Mouse (Mus musculus) liver, postnatal 0 days (tissue): ENCODE results near the gene Kmt5a. TPM values are rescaled to one million over a fixed set of nuclear protein-coding genes. Genes with fewer than 3 reads are reported as not detected.

Experiments
- ATAC-seq: fragments of 200-750 bp; cut with Nextera tagmentation; 2 replicates; pipeline ENCODE4 v1.8.0; 2017; ENCODE audit warnings: mild to moderate bottlenecking, moderate library complexity
- DNase-seq: peaks from one replicate; pipeline ENCODE4 v3.0.0-alpha.2; 2016
- H3K27ac ChIP-seq: fragments of 300-500 bp; sonication (generic); 2 replicates; pipeline ENCODE4 v1.5.1; 2014; ENCODE audit warnings: antibody characterized with exemption, moderate library complexity, mild to moderate bottlenecking, low read depth
- H3K27me3 ChIP-seq: fragments of 300-500 bp; sonication (generic); 2 replicates; pipeline ENCODE4 v1.6.1; 2014; ENCODE audit warnings: low read length, control low read depth, mixed read lengths; ENCODE audit not compliant: insufficient read depth
- H3K36me3 ChIP-seq: fragments of 300-500 bp; sonication (generic); replicated peaks from 2 replicates; pipeline ENCODE4 v1.6.1; 2014; ENCODE audit warnings: mild to moderate bottlenecking, control low read depth, low read length, moderate library complexity, mixed read lengths; ENCODE audit not compliant: insufficient read depth
- H3K4me1 ChIP-seq: fragments of 300-500 bp; sonication (generic); 2 replicates; pipeline ENCODE4 v1.6.1; 2014; ENCODE audit warnings: antibody characterized with exemption, mild to moderate bottlenecking, control low read depth; ENCODE audit not compliant: insufficient read depth
- H3K4me2 ChIP-seq: fragments of 300-500 bp; sonication (generic); 2 replicates; pipeline ENCODE4 v1.6.1; 2014; ENCODE audit warnings: low read depth, mild to moderate bottlenecking, low read length, moderate library complexity, mixed read lengths
- H3K4me3 ChIP-seq: fragments of 300-500 bp; sonication (generic); 2 replicates; pipeline ENCODE4 v1.5.1; 2014; ENCODE audit warnings: low read depth, low read length
- H3K9ac ChIP-seq: fragments of 300-500 bp; sonication (generic); replicated peaks from 2 replicates; pipeline ENCODE4 v1.6.1; 2014; ENCODE audit warnings: mild to moderate bottlenecking, moderate library complexity
- H3K9me3 ChIP-seq: fragments of 300-500 bp; sonication (generic); 2 replicates; pipeline ENCODE4 v1.6.1; 2016; ENCODE audit warnings: mild to moderate bottlenecking, control low read depth, low read length, mixed read lengths
- CTCF ChIP-seq: sonication (generic); IDR thresholded peaks from 2 replicates; pipeline ENCODE4 v1.5.1; 2016; ENCODE audit warnings: antibody characterized with exemption, low read depth
- EP300 ChIP-seq: IDR thresholded peaks from 2 replicates; pipeline ENCODE4 v1.6.1; 2016; ENCODE audit warnings: antibody characterized with exemption, low read depth, mild to moderate bottlenecking
- WGBS: fragments of 180-500 bp; shearing (Covaris S2); extraction: QIAGEN DNeasy Blood & Tissue Kit; methylation state at CpG from one replicate; pipeline ENCODE4 v1.1.7; 2014; ENCODE audit not compliant: insufficient replicate concordance; 5-methylcytosine and 5-hydroxymethylcytosine counted together
- polyA plus RNA-seq: library from polyadenylated mRNA; unstranded; fragments of >200 nt; fragmentation: Nextera tagmentation; extraction: Ambion mirVana; gene quantifications from 2 replicates; pipeline ENCODE4 v1.2.1, GENCODE M21; 2015

The Kmt5a gene
- polyA plus RNA-seq, 1 experiment from 2014 or later, result 26.7 TPM

DNA sequence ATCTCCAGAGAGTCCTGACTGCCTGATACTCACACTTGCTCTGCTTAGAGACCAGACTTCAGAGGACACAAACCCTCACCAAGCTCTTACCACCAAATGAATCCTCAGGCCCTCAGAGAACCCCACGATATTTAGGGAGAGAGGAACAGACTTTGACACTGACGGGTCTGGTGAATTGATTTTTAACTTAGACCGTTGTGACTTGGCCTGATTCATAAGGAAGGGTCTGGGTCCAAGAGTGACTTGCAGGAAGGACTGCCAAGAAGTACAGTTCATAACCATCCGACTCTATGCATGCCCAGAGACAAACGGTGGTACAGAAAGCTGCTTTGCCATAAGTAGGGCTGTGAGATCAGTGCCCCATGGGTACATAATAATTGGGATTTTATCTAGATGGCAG, 45.9 kb downstream of the Kmt5a start:
- H3K4me1 ChIP-seq, result peaks cover 18% of the 10 kb centered on the region
- WGBS, result 79% methylated on average over 5 of the region's 5 CpGs
- H3K9ac ChIP-seq, result no peak overlapping the region
- no peak overlapping the region for H3K27ac ChIP-seq
- H3K27me3 ChIP-seq, result no peaks in the 10 kb centered on the region
- DNase-seq, result no peak
- no peaks in the 10 kb centered on the region; the same call in 1 of the 2 replicates for H3K36me3 ChIP-seq
- ATAC-seq, result no peak
- H3K9me3 ChIP-seq, result no peaks in the 10 kb centered on the region
- H3K4me2 ChIP-seq, result no peak overlapping the region
- TF ChIP-seq EP300, result no peak
- no peak for TF ChIP-seq CTCF
- H3K4me3 ChIP-seq, result no peak overlapping the region

DNA sequence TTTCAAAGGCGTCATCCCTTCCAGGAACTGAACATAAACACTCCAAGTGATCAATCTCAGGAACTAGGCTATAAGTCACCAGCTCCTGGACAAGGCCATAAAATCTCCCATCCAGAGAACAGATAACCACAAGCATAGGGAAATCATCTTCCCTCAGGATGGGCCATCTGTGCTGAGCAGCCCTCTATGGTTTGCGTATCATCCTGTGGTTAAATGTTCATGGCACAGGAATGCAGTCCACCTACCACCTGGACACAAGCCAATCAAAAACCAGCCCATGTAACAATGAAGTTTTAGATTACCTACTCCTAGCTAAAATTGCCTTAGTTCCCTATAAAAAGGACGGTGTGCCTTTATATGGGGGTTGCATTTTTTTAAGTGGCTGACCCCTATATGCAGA, 49.2 kb downstream of the Kmt5a start:
- Histone ChIP-seq H3K9ac (no peak overlapping the region), H3K4me1 (peaks cover 10% of the 10 kb centered on the region), H3K27ac (no peak overlapping the region), H3K36me3 (no peaks in the 10 kb centered on the region; the same call in 1 of the 2 replicates), H3K27me3 (no peaks in the 10 kb centered on the region), H3K9me3 (no peaks in the 10 kb centered on the region), H3K4me2 (no peak overlapping the region), H3K4me3 (no peak overlapping the region)
- no peak for ATAC-seq
- 87% methylated on average over 3 of the region's 3 CpGs for WGBS
- DNase-seq, result no peak
- no peak for TF ChIP-seq EP300
- no peak for TF ChIP-seq CTCF

DNA sequence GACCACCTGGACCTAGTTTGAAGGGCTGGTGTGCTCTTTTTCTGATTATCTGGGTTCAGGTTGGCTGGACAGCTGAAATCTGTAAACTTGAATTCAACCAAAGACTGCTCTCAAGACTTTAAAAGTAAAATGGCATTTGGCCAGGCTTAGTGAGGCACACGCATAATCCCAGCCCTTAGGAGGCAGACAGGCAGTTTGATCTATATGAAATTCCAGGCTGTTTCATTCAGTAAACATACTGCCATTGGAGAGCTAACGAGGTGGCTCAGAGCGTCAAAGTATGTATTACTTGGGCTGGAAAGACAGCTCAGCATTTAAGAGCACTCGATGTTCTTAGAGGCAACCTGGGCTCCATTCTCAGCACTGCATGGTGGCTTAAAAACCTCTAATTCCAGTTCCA, 52.0 kb downstream of the Kmt5a start:
- ATAC-seq (no peak), DNase-seq (no peak)
- Histone ChIP-seq H3K9ac (no peak overlapping the region), H3K36me3 (no peaks in the 10 kb centered on the region; the same call in 1 of the 2 replicates), H3K9me3 (no peaks in the 10 kb centered on the region), H3K27me3 (no peaks in the 10 kb centered on the region), H3K4me3 (no peak overlapping the region), H3K27ac (no peak overlapping the region), H3K4me1 (peaks cover 7% of the 10 kb centered on the region), H3K4me2 (no peak overlapping the region)
- TF ChIP-seq EP300 (no peak), CTCF (no peak)
- 87% methylated on average over 4 of the region's 4 CpGs for WGBS

DNA sequence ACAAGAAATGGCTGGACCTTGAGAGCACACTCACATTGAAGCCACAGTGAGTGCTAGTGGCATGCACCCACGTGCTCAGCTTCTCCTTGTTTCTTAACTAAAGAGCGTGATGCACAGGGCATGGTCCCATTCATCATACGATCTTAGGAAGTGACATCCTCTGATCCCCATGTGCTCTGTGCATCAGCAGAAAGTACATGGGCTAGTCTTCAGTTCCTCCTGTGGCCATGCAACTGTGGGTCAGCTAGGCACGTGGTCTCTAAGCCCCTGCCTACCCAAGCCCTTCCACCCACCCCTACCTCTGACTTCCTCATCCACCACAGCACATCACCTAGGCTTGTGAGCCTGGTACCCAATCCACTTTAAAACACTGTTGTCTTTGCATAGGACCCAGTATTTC, 52.9 kb downstream of the Kmt5a start:
- Histone ChIP-seq H3K36me3 (no peaks in the 10 kb centered on the region; the same call in 1 of the 2 replicates), H3K4me2 (no peak overlapping the region), H3K27me3 (no peaks in the 10 kb centered on the region), H3K27ac (no peak overlapping the region), H3K9me3 (no peaks in the 10 kb centered on the region), H3K4me3 (no peak overlapping the region), H3K9ac (no peak overlapping the region), H3K4me1 (peaks cover 12% of the 10 kb centered on the region)
- 65% methylated on average over 4 of the region's 4 CpGs for WGBS
- DNase-seq (no peak), ATAC-seq (peak; percentile 43; the same call in 1 of the 2 replicates)
- TF ChIP-seq CTCF (no peak), EP300 (no peak)

- ATAC-seq (no peak), DNase-seq (no peak)
- H3K4me3 ChIP-seq, result no peak overlapping the region
- H3K4me2 ChIP-seq, result no peak overlapping the region
- H3K9me3 ChIP-seq, result no peaks in the 10 kb centered on the region
- H3K36me3 ChIP-seq, result no peaks in the 10 kb centered on the region; the same call in 1 of the 2 replicates
- 65% methylated on average over 11 of the region's 11 CpGs for WGBS
- H3K4me1 ChIP-seq, result peaks cover 20% of the 10 kb centered on the region
- peak; percentile 38 for TF ChIP-seq CTCF
- no peak for TF ChIP-seq EP300
- no peaks in the 10 kb centered on the region for H3K27me3 ChIP-seq
- no peak overlapping the region for H3K9ac ChIP-seq
- H3K27ac ChIP-seq, result no peak overlapping the region
These were observed 53.7 kb downstream of the Kmt5a start for GRCm38 (mm10) chr5:124493455-124493854.

- Histone ChIP-seq H3K4me3 (no peak overlapping the region), H3K9me3 (no peaks in the 10 kb centered on the region), H3K9ac (no peak overlapping the region), H3K27ac (no peak overlapping the region), H3K4me2 (no peak overlapping the region), H3K4me1 (peaks cover 24% of the 10 kb centered on the region), H3K36me3 (no peaks in the 10 kb centered on the region), H3K27me3 (no peaks in the 10 kb centered on the region)
- 68% methylated on average over 7 of the region's 7 CpGs for WGBS
- TF ChIP-seq CTCF (no peak), EP300 (no peak)
- ATAC-seq, result no peak
- no peak for DNase-seq
These were observed 55.8 kb downstream of the Kmt5a start for GRCm38 (mm10) chr5:124495547-124495946.
